Mouse (Mus musculus) c-Kit-positive CD71-negative TER-119-negative erythroid progenitor cells, embryonic 14.5 days (primary cell): ENCODE measurements around the gene Ankrd12.

Experiments
- DNase-seq: peaks from one replicate; pipeline ENCODE4 v3.0.0-alpha.2; 2013; ENCODE audit warnings: low read depth

The Ankrd12 gene

GRCm38 (mm10) chr17:65930158-65930826, 146.6 kb downstream of the Ankrd12 start:
- no peak for DNase-seq

GRCm38 (mm10) chr17:65929319-65929978, 147.4 kb downstream of the Ankrd12 start:
- no peak for DNase-seq

- DNase-seq: no peak
Observed at GRCm38 (mm10) chr17:65927077-65927476, 149.8 kb downstream of the Ankrd12 start.

GRCm38 (mm10) chr17:65924218-65924617, 152.7 kb downstream of the Ankrd12 start:
- DNase-seq: no peak

DNA sequence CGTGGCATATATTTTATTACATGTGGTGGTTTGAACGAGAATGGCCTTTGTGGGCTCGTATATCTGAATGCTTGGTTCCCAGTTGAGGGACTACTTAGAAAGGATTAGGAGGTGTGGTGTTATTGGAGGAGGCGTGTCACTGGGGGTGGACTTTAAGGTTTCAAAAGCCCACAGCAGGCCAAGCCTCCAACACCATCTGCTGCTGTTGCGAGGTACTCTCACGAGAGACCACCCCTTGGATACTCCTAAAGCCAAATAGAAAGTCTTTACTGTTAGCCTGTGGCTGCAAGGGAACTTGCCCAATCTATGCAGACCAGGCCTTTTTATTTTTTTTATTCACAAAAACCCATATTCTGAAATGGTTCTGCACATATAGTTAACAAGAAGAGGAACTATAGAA, 154.9 kb downstream of the Ankrd12 start:
- DNase-seq: no peak

DNA sequence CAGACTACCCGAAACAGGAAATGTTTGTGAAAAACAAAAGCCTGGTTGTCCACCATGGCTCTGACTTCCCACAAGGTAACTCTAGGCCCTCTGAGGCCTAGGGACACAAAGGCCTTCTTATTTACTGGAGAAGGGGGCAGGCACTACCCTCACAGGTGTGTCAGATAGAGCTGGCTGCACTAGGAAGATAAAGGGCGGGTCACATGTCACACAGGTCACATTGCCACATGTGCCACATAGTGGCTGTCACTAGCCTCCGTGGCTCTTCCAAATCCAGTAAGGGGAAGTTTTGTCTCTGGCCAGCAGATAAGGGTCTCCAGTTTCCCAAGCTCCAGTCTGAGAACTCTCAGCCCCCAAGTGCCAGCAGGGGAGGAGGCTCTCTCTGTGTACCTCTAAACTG, 157.7 kb downstream of the Ankrd12 start:
- DNase-seq: no peak

DNA sequence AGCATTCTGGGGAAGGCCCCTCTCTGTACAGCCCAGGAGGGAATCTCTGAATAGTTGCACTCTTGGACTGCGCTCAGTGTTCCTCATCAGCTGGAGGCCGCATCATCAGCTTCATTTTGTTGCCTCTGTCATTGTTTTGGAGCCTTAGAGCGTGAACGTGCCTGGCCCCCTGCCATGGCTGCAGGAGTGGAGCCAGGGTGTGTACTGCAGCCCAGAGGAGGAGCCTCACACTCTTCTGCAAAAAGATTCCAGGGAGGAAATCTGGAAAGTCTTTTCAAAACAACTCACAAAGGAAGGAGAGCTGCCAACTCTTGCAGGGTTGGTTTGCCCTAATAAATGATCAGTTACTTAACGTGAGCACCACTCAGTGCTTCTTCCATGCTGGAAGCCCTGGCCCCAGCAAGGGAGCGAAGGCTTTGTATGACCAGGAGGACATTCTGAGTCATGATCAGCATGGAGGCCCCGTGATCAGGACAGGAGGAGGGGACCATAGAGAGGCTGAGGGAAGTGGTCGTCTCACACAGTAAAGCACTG, 160.7 kb downstream of the Ankrd12 start:
- no peak for DNase-seq
